Mouse (Mus musculus) G1E (cell line): ENCODE measurements around the gene Six3.

Experiments
- CTCF ChIP-seq: IDR thresholded peaks from 2 replicates; pipeline ENCODE4 v1.5.1; 2012; ENCODE audit warnings: low read depth, low read length, inconsistent platforms, mixed read lengths
- GATA1 ChIP-seq: IDR thresholded peaks from 2 replicates; pipeline ENCODE4 v1.6.1; 2012; ENCODE audit warnings: borderline replicate concordance, low read length, inconsistent platforms, mixed read lengths
- GATA2 ChIP-seq: IDR thresholded peaks from 2 replicates; pipeline ENCODE4 v1.6.1; 2012; ENCODE audit warnings: low read depth, low read length, inconsistent platforms, borderline replicate concordance
- POLR2AphosphoS5 ChIP-seq: IDR thresholded peaks from 2 replicates; pipeline ENCODE4 v1.6.1; 2012; ENCODE audit warnings: low read depth, low read length, inconsistent platforms; ENCODE audit not compliant: insufficient replicate concordance
- TAL1 ChIP-seq: conservative IDR thresholded peaks from 2 replicates; pipeline ENCODE4 v1.6.1; 2012; ENCODE audit warnings: low read depth, low read length, inconsistent platforms, mixed read lengths

GRCm38 (mm10) chr17:85626091-85626860, 12.9 kb downstream of the Six3 start:
- TF ChIP-seq CTCF (no peak), GATA1 (no peak), POLR2AphosphoS5 (no peak), GATA2 (no peak), TAL1 (no peak)
